In the genomic region with DNA sequence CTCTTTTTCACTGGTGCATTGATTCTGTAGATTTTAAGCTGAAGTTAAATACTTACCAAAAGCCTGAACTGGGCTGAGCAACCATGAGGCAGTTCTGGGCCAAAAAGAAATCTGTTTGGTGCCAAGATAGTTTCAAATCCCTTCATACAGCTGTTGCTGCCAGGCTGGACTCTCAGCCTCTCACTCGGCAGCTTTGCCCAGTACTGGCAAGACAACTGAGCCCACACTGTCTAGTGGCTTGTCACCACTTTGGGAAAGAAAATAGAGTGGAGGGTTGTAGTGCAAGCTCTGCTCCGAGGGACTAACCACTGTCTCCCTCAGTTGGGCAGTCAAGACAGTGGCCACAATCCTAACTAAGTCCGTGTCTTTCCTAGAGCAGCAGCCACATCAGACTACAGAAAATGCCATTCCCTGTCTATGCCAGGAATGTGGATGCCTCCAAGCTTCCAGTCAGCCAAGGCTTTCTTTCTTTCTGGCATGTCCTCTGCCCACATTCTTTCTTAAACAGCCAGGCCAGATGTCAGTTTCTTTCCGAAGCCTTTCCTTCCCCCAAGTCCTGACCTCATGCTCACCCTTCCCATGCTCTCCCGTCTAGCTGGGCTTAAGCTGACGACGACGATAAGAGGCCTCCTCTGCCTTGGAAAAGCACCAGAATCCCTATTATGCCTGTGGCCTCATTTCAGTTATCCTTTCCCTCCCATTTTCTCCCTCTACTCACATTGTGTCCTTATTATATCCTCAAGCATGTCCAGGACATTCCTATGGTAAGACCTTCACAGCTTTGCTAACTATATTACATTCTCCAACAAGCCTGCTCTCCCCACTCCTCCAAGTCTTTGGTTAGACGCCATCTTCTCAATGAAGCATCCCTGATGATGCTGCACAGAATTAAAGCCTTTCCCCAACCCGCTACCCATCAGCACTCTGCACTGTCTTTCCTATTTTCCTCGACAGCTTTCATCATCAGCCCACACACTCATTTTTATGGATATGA, we compare ENCODE assay signal across 8 mouse cellular contexts. TPM values are rescaled to one million over a fixed set of nuclear protein-coding genes. Genes with fewer than 3 reads are reported as not detected.
DNase-seq lines count a peak whose midpoint lies in the region; ATAC-seq and TF ChIP-seq lines count a peak whose summit lies in the region.

No protein-coding gene starts in this region.

- H3K4me3 ChIP-seq in limb, embryonic 14.5 days (replicated peaks; ENCODE audit: low read length) = no peak overlapping the region
- H3K4me3 ChIP-seq in limb, embryonic 10.5 days = no peak overlapping the region

- peak; percentile 74 for ATAC-seq in limb, embryonic 14.5 days (ENCODE audit: low FRiP score, low read depth)

- 50% methylated on average over 11 of the region's 11 CpGs for WGBS in limb, embryonic 14.5 days
- WGBS in limb, embryonic 10.5 days = 60% methylated on average over 11 of the region's 11 CpGs

- H3K27me3 ChIP-seq in limb, embryonic 14.5 days (ENCODE audit: control insufficient read depth, insufficient read depth, low read length) = no peaks in the 10 kb centered on the region
- H3K27me3 ChIP-seq in limb, embryonic 10.5 days (ENCODE audit: low read depth, poor library complexity, severe bottlenecking) = no peaks in the 10 kb centered on the region

- no peak overlapping the region for H3K4me2 ChIP-seq in limb, embryonic 14.5 days (replicated peaks; ENCODE audit: low read depth, low read length, severe bottlenecking)

- TF ChIP-seq POLR2A in limb, embryonic 14.5 days (IDR thresholded peaks at IDR 0.05; ENCODE audit: borderline replicate concordance, extremely low read depth, insufficient read depth, insufficient read length) = no peak

- no peaks in the 10 kb centered on the region for H3K9me3 ChIP-seq in limb, embryonic 14.5 days (ENCODE audit: control insufficient read depth, low read length)
- no peaks in the 10 kb centered on the region for H3K9me3 ChIP-seq in limb, embryonic 10.5 days (replicated peaks)

- H3K4me1 ChIP-seq in limb, embryonic 14.5 days (ENCODE audit: control insufficient read depth, insufficient read depth, low read length) = peaks cover 13% of the 10 kb centered on the region
- H3K4me1 ChIP-seq in limb, embryonic 10.5 days = peaks cover 19% of the 10 kb centered on the region

- no peaks in the 10 kb centered on the region for H3K36me3 ChIP-seq in limb, embryonic 14.5 days (ENCODE audit: control insufficient read depth, insufficient read depth, low read length)
- peaks cover 5% of the 10 kb centered on the region; the same call in 1 of the 2 replicates for H3K36me3 ChIP-seq in limb, embryonic 10.5 days

- peak; percentile 17 for DNase-seq in cerebellum, adult 9-10 months
- no peak for DNase-seq in cerebellum, postnatal 36 days
- peak; percentile 70 for DNase-seq in limb, embryonic 14.5 days (ENCODE audit: low spot score)
- DNase-seq in limb, embryonic 10.5 days (ENCODE audit: low spot score) = no peak
- DNase-seq in fibroblast of lung, adult 2 months (ENCODE audit: low read depth) = peak; percentile 86
- DNase-seq in lung, postnatal 10 days = peak; percentile 57
- DNase-seq in thymus, postnatal 14 days = no peak
- no peak for DNase-seq in thymus, postnatal 10 days (ENCODE audit: low spot score in 2 of 2)

- no peak overlapping the region for H3K9ac ChIP-seq in limb, embryonic 14.5 days (ENCODE audit: low read depth, low read length, severe bottlenecking)

- H3K27ac ChIP-seq in limb, embryonic 14.5 days (replicated peaks; ENCODE audit: low read depth, low read length) = peak overlapping the region; percentile 52
- no peak overlapping the region for H3K27ac ChIP-seq in limb, embryonic 10.5 days

RNA-seq across cellular contexts. Expression of a gene that starts 57.7 kb away (rescaled TPM):
- 705 and 923 TPM in 2 replicates for polyA plus RNA-seq in limb, embryonic 14.5 days (2012; rRNA removed)
- polyA plus RNA-seq in limb, embryonic 14.5 days (2014; fragmentation: Nextera tagmentation; extraction: Ambion mirVana) = 161 and 165 TPM in 2 replicates
- 130 and 159 TPM in 2 replicates for polyA plus RNA-seq in limb, embryonic 10.5 days (2016; fragmentation: Nextera tagmentation; extraction: Ambion mirVana)

Comparison
In these comparisons a context has a peak if more than half of its experiments do, and no peak if none do; other contexts are left out.
1. DNase-seq: peak in cerebellum, adult 9-10 months (single experiment), limb, embryonic 14.5 days (single experiment), fibroblast of lung, adult 2 months (single experiment) and lung, postnatal 10 days (single experiment); none in cerebellum, postnatal 36 days (0 of 2), limb, embryonic 10.5 days (single experiment), thymus, postnatal 14 days (single experiment) and thymus, postnatal 10 days (0 of 2).